Mouse (Mus musculus) cerebellum, postnatal 25 days (tissue): ENCODE measurements around the gene Got1.

Experiments
- DNase-seq, 2 experiments: peaks; one replicate each; pipeline ENCODE4 v3.0.0; 2021; ENCODE audit warnings: mixed read lengths in 2 of 2

The Got1 gene

GRCm38 (mm10) chr19:43524187-43525103 lies at the start of gene Got1:
Gene Got1 (minus strand): TSS chr19:43524605.
- peak; percentile 96 to 97 for DNase-seq

DNA sequence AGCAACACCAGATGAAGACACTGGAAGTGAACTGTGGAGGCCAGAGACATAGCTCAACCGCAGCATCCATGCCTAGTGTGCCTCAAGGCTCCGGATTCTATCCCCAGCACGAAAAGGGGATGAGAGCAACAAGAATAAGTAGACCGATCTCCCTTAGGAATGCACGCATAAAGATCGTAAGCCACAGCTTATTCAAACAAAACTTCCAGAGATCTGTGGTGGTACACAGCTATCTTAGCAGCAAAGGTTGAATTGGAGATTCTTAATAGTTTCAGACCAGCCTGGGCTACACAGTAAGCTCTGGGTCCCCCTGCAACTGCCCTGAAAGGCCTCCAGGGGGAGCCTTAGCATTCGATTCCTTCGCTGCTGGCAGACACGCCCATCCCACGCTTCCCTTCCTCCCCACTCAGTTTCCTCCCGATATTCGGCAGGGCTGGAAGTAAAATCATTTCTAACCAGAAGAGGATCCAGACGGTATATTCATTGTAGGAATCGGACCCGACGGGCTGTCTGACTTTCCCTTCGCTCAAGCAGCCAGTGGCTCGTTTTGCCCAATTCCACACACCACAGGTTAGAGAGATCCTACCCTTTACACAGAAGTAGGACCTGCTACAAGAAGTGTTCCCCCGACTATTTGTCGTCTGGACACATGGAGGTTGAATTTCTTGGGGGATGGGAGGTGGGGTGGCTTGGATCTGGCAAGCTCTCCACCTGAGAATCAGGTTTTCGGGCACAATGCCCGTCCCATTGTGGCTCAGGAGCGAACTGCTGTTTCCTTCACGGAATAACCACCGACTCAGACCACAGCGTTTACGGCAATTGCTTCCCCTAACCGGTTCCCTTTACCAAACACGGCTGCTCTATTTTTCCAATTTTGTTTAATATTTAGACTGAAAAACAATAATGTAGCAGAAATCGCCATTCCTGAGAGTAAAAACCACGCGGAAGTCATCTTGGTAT lies 46.7 kb upstream of the Got1 start:
- peak; percentile 67 to 81 for DNase-seq

DNA sequence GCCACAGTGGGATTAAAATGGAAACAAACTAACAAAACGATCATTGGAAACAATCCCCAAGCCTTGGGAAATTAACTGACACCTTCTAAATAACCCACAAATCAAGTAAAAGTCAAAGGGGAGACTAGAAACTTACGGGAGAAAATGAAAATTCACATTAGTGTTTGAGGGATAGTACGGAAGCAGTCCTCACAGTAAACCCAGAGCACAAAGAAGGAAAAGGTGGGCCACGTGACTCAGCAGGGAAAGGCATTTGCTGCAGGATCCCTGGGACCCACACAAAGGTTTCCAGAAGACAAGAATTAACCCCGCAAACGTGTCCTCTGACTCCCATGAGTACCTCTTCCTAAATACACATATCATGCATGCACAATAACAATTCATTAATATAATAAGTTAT lies 44.7 kb upstream of the Got1 start:
- DNase-seq, result no peak

GRCm38 (mm10) chr19:43568298-43568697 lies 43.9 kb upstream of the Got1 start:
- DNase-seq, result no peak

DNA sequence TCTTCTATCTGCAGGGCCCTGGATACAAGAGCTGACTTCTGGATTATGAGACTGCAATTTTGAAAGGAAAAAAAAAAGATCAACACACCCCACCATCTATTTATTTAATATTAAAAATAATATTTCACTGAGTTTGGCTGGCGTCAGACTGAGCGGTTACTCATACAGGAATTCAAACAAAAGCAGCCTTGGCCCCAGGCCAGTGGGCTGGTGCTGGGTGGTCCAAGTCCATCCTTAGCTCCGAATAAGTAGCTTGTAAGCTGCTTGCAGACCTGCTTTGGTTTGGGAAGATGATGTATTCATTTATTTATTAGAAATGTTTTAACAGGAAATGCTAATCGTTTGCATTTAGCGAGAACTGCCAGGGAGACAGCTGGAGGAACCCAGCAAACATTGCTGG lies 38.8 kb upstream of the Got1 start:
- no peak for DNase-seq

GRCm38 (mm10) chr19:43561841-43562240 lies 37.4 kb upstream of the Got1 start:
- DNase-seq, result no peak

DNA sequence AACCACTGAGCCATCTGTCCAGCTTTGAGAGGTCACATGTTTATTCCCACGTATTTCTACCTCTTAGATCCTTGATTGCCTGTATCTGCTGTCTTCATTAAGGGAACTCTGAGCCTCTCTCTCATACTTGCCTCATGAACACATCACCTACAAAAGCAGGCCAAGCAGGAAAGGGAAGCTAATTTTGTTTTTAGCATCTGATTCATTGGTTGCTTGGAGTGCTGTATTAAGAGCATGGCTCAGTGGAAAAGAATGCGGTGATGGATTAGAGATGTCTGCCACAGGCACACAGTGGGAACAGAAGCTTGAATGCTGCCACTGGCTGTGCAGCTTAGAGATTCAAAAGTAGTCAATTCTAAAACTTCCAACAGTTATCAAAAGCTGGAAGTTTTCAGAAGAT lies 35.8 kb upstream of the Got1 start:
- DNase-seq, result no peak

- DNase-seq, result no peak
Measured at GRCm38 (mm10) chr19:43551493-43551890, 27.1 kb upstream of the Got1 start.

DNA sequence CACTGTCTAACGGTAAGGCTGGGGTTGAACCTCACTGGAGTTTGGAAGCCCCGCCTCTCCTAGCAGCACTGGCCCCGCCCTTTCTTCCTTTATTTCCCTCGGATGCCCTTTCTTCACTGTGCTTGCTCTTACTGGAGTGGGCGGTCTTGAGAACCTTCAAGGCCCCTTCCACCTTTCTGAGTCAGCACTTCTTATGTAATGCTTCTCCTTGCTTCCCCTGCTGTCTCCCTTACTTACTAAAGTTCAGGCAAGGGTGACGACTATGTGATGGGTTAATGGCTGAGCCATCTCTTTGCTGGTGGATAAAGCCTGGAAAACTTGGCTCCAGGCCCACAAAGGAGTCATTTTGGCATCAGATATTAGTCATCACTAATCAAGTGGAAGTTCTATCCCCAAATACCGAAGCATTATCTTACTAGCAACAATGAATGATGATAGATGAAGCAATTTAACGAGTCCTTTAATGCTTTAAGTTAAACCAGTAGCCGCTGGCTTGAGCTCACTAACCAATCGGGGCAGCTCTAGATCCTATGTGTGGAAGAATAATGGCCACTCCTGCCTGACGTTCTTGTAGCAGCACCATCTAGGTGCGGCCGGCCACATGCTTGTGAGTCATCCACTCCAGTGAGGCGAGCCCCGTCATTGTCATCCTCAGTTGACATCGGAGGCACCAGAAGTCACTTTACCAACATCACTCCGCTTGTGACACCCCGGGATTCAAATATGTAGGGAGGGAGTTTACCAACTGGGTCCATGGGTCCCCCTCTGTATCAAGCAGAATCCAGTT lies 26.5 kb upstream of the Got1 start:
- DNase-seq, result no peak

- no peak for DNase-seq
Measured at GRCm38 (mm10) chr19:43548060-43548459, 23.7 kb upstream of the Got1 start.

DNA sequence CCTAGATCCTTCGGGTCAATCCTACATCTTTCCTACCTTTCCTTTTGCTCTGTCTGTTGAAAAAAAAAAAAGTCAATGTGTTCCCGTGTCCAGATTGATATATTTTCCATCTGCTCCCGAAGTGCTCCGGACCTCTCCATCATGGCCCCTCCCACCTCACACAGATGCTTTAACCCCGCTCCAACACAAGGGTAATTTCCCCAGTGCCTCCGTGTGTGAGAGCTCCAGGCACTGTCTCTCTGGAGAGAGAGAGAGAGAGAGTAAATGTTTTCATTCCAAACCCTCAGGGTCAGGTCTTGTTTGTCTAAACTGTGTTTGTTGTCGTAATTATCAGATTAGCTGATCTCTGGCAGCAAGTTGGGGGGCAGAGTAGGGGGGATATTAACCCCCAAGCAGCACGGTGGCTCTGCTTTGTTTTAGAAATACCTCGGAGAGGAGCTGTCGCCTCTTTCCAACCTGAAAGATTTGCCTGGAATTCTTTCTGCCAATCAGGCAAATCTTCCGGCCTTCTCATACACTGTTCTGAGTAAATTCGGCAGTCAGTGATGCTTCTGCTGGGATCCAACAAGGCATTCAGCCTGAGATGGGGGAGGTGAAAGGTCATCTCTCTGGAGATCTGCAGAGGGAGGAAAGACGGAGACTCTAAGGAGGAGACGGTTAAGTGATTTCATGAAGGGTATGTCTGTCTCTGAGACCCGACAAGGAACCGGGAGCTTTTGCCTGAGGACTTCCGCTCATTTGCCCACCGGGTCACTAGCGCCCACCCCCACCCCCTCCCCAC lies 22.1 kb upstream of the Got1 start:
- DNase-seq, result no peak

- DNase-seq, result no peak
Measured at GRCm38 (mm10) chr19:43535372-43535771, 11.0 kb upstream of the Got1 start.

DNA sequence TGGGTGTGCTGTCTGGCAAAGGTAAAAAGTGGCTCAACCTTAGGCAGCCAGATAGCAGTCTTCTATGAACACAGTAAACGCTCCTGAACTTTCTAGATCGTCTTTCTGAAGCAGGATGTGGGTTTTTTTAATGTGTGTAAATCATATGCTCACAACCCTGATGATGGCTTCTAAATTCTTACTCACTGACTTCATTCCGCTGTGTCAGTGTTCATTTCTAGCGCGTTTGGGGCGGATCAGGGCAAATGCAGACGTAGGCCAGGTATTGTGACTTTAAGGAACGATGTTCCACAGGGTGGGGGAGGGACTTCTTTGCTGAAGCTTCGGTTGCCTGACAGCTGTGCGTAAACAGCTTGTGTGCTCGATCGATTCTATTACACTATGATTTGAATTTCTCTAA lies 6.5 kb upstream of the Got1 start:
- no peak for DNase-seq

- DNase-seq, result peak; percentile 65 to 78
Measured at GRCm38 (mm10) chr19:43530197-43530770, 5.9 kb upstream of the Got1 start.

DNA sequence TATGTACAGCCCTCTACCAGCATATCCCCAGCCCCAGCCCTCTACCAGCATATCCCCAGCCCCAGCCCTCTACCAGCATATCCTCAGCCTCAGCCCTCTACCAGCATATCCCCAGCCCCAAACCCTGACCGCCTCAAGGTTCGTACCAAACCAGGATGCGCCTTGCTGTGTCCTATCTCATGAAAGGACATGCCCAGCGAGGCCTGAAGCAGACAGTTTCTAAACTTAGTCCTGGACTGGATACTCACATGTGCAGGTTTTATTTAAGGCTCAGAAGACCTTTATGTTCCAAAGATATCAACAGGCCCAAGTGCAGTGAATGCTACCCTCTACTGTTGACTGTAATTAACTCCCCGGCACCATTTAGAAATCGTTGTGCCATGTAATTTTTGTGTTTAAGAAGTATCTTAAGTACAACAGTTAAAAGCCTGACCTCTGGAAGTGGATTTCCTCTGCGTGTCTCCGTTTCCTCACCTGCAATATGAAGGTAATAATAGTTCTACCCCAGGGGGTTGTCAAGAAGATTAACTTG lies 3.7 kb upstream of the Got1 start:
- no peak for DNase-seq

- peak in 1 of 2 experiments; percentile 39 for DNase-seq
Measured at GRCm38 (mm10) chr19:43527131-43527530, 2.7 kb upstream of the Got1 start.

DNA sequence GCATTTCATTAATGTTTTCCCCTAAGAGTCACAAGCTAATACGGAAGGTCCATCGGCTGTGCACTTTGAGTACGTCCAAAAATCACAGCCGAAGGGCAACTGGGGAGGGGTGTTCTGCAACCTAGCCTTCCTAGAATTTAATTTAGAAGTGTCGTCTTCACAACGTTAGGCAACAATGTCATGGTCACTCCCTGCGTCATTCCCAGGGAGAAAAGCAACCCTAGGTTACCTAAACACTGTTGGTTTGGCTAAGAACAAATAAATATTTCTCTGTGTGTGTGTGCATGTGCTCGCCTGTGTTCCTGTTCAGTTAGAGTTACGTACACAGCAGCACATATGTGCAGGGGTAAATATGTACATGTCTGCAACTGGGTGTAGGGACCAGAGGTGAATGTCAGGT lies 1.6 kb upstream of the Got1 start:
- DNase-seq, result no peak

GRCm38 (mm10) chr19:43525566-43525965 lies 1.2 kb upstream of the Got1 start:
- no peak for DNase-seq

DNA sequence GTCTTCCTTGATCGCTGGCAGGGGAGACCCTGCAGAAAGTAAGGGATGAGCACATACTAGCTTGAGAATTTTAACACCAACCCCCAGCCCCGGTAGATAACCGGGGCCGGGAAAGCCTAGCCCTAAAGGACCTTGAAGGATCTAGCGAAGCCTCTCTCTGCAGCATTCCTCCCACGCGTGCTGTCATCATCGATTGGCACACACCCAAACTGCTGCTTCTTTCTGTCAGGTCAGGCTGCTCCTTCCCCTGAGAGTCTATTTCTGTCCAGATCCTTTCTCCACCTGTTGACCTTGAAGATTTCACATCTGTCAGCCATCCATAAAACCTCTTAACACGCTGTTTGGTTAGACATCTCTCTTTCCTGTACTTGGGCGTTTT lies 688 bp upstream of the Got1 start:
- DNase-seq, result peak in 1 of 2 experiments; percentile 82

GRCm38 (mm10) chr19:43523551-43523950 lies 854 bp downstream of the Got1 start:
- DNase-seq, result peak; percentile 38 to 55

GRCm38 (mm10) chr19:43521996-43522395 lies 2.4 kb downstream of the Got1 start:
- DNase-seq, result no peak
